Comparison of ENCODE assay signal across 24 mouse cellular contexts in the genomic region with DNA sequence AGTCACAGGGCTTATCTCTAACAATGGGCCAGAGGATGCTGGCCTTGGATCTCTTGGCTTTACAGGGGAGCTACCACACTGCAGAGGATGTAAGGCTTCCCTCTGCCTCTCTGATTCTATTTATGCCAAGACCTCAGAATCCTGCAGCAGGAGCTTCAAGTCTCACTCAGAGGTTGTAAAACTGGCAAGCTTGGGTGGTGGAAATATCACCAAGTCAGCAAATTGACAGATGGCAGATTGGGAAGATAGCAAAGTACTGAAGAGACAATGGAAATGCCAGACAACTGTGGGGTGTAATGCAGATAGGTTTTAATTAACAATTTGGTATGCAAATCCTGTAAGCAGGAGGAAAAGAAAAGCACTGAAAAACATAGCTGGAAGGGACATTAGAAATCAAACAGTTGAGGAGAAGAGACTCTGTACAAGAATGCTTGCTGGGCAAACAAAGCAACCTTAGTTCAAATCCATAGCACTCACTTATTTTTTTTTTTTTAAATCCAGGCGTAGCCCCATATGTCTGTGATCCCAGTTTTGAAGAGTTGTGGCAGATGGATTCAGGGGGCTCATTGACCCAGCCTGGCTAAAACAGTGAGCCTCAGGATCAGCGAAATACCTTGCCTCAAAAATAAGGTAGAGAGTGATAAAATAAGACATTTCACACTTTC.
DNase-seq lines count a peak whose midpoint lies in the region; TF ChIP-seq lines count a peak whose summit lies in the region.
"Had no signal": no experiment of that assay in that cellular context is flagged by ENCODE, and none has a peak within 500 bp of the region (broad histone marks: within the 10 kb centered on the region; RNA-seq: fewer than 3 reads in every experiment).

No protein-coding gene starts in this region.

- H3K27ac ChIP-seq in layer of hippocampus, adult 2 months = peak overlapping the region; percentile 72; the same call in 1 of the 2 replicates
- H3K27ac ChIP-seq: embryonic facial prominence, embryonic 10.5 days; embryonic facial prominence, embryonic 15.5 days; heart, embryonic 13.5 days; left cerebral cortex, adult 2 months; limb, embryonic 12.5 days; lung, embryonic 15.5 days; midbrain, embryonic 13.5 days; neural tube, embryonic 15.5 days had no signal

- intact Hi-C loops in heart, postnatal 25 days (cut with DNase I) = no loop called here

- no peak overlapping the region for H3K4me3 ChIP-seq in layer of hippocampus, adult 2 months
- H3K4me3 ChIP-seq: embryonic facial prominence, embryonic 10.5 days; embryonic facial prominence, embryonic 15.5 days; heart, embryonic 13.5 days; left cerebral cortex, adult 2 months; limb, embryonic 12.5 days; lung, embryonic 15.5 days; megakaryocyte, embryonic 14.5 days; midbrain, embryonic 13.5 days; neural tube, embryonic 15.5 days had no signal

- TF ChIP-seq CTCF in layer of hippocampus, adult 2 months (conservative IDR thresholded peaks at IDR 0.05) = no peak

- DNase-seq in cerebellum, postnatal 10 days = peak; percentile 27 to 44
- no peak for DNase-seq in cerebellum, adult 9-11 months
- peak; percentile 17 for DNase-seq in heart, adult 11 months
- no peak for DNase-seq in heart, postnatal 25 days (ENCODE audit: low spot score)
- peak in 1 of 2 experiments; percentile 56 for DNase-seq in layer of hippocampus, adult 2 months (ENCODE audit: low spot score in 2 of 2)
- no peak for DNase-seq in layer of hippocampus, adult 9-10 months (ENCODE audit: low spot score)
- peak; percentile 35 for DNase-seq in telencephalon, adult 2 months (ENCODE audit: low read depth, low spot score)
- no peak for DNase-seq in Muller cell, postnatal 12 days (ENCODE audit: inconsistent ontology term)
- DNase-seq: adrenal gland, postnatal 10 days; cerebellum, adult 18-20 months; heart, postnatal 10 days; kidney, adult 9 months; kidney, postnatal 14 days; retina, postnatal 1 day; right cerebral cortex, postnatal 14 days had no signal

Comparison
In these comparisons a context has a peak if more than half of its experiments do, and no peak if none do; other contexts are left out.
1. DNase-seq: peak in cerebellum, postnatal 10 days (2 of 2), heart, adult 11 months (single experiment) and telencephalon, adult 2 months (single experiment); none in cerebellum, adult 9-11 months (single experiment), heart, postnatal 25 days (single experiment), layer of hippocampus, adult 9-10 months (single experiment) and Muller cell, postnatal 12 days (single experiment).